In genomic region chr9:53770771-53771343, GRCm38 (mm10) we compare ENCODE assay signal across 8 mouse cellular contexts. TPM values are rescaled to one million over a fixed set of nuclear protein-coding genes. Genes with fewer than 3 reads are reported as not detected.
DNase-seq lines count a peak whose midpoint lies in the region; ATAC-seq lines count a peak whose summit lies in the region.

No protein-coding gene starts in this region.

- peak overlapping the region; percentile 63 for H3K4me3 ChIP-seq in heart, embryonic 15.5 days
- H3K4me3 ChIP-seq in embryonic facial prominence, embryonic 11.5 days (ENCODE audit: low read depth, low read length) = peak overlapping the region; percentile 62
- H3K4me3 ChIP-seq in kidney, embryonic 14.5 days (ENCODE audit: low read length) = peak overlapping the region; percentile 52
- H3K4me3 ChIP-seq in midbrain, embryonic 15.5 days = peak overlapping the region; percentile 67

- peaks cover 7% of the 10 kb centered on the region for H3K4me1 ChIP-seq in heart, embryonic 15.5 days (replicated peaks)
- no peaks in the 10 kb centered on the region for H3K4me1 ChIP-seq in embryonic facial prominence, embryonic 11.5 days (ENCODE audit: control insufficient read depth, insufficient read depth, low read length)
- H3K4me1 ChIP-seq in kidney, embryonic 14.5 days (ENCODE audit: control insufficient read depth, insufficient read depth, low read length) = no peaks in the 10 kb centered on the region
- peaks cover 12% of the 10 kb centered on the region for H3K4me1 ChIP-seq in midbrain, embryonic 15.5 days

- H3K4me2 ChIP-seq in heart, embryonic 15.5 days = peak overlapping the region; percentile 99
- peak overlapping the region; percentile 97 for H3K4me2 ChIP-seq in embryonic facial prominence, embryonic 11.5 days (ENCODE audit: low read depth, low read length)
- H3K4me2 ChIP-seq in kidney, embryonic 14.5 days (replicated peaks; ENCODE audit: low read depth, low read length) = peak overlapping the region; percentile 98
- H3K4me2 ChIP-seq in midbrain, embryonic 15.5 days = peak overlapping the region; percentile 96

- no peak overlapping the region for H3K27ac ChIP-seq in heart, embryonic 15.5 days
- no peak overlapping the region for H3K27ac ChIP-seq in embryonic facial prominence, embryonic 11.5 days (replicated peaks; ENCODE audit: low read depth, low read length)
- no peak overlapping the region for H3K27ac ChIP-seq in kidney, embryonic 14.5 days (ENCODE audit: low read depth, low read length)
- no peak overlapping the region for H3K27ac ChIP-seq in midbrain, embryonic 15.5 days

- H3K9ac ChIP-seq in heart, embryonic 15.5 days = no peak overlapping the region
- no peak overlapping the region for H3K9ac ChIP-seq in embryonic facial prominence, embryonic 11.5 days (replicated peaks; ENCODE audit: low read length)
- peak overlapping the region; percentile 63; the same call in 1 of the 2 replicates for H3K9ac ChIP-seq in kidney, embryonic 14.5 days (ENCODE audit: low read depth, low read length)
- H3K9ac ChIP-seq in midbrain, embryonic 15.5 days = peak overlapping the region; percentile 58; the same call in 1 of the 2 replicates

- no peak for DNase-seq in heart, postnatal 4 days
- no peak for DNase-seq in embryonic facial prominence, embryonic 11.5 days (ENCODE audit: low spot score)
- no peak for DNase-seq in thymus, postnatal 4 days
- DNase-seq in gastrocnemius, adult 8-10 months (ENCODE audit: low spot score in 2 of 2) = no peak
- no peak for DNase-seq in ovary, postnatal 14 days (ENCODE audit: low spot score)

- no peaks in the 10 kb centered on the region; the same call in 1 of the 2 replicates for H3K9me3 ChIP-seq in heart, embryonic 15.5 days (replicated peaks)
- H3K9me3 ChIP-seq in embryonic facial prominence, embryonic 11.5 days (replicated peaks; ENCODE audit: control insufficient read depth, low read length) = no peaks in the 10 kb centered on the region
- H3K9me3 ChIP-seq in kidney, embryonic 14.5 days (ENCODE audit: control insufficient read depth, low read length) = no peaks in the 10 kb centered on the region
- no peaks in the 10 kb centered on the region; the same call in 1 of the 2 replicates for H3K9me3 ChIP-seq in midbrain, embryonic 15.5 days

- no peaks in the 10 kb centered on the region for H3K36me3 ChIP-seq in heart, embryonic 15.5 days
- no peaks in the 10 kb centered on the region for H3K36me3 ChIP-seq in embryonic facial prominence, embryonic 11.5 days (replicated peaks; ENCODE audit: control insufficient read depth, insufficient read depth, low read depth, low read length)
- H3K36me3 ChIP-seq in kidney, embryonic 14.5 days (ENCODE audit: control insufficient read depth, insufficient read depth, low read length) = no peaks in the 10 kb centered on the region
- no peaks in the 10 kb centered on the region for H3K36me3 ChIP-seq in midbrain, embryonic 15.5 days (replicated peaks)

- H3K27me3 ChIP-seq in heart, embryonic 15.5 days = peaks cover 46% of the 10 kb centered on the region
- H3K27me3 ChIP-seq in embryonic facial prominence, embryonic 11.5 days (ENCODE audit: control insufficient read depth, insufficient read depth, low read length) = peaks cover 12% of the 10 kb centered on the region; the same call in 1 of the 2 replicates
- peaks cover 11% of the 10 kb centered on the region; the same call in 1 of the 2 replicates for H3K27me3 ChIP-seq in kidney, embryonic 14.5 days (ENCODE audit: control insufficient read depth, insufficient read depth, low read length)
- peaks cover 19% of the 10 kb centered on the region for H3K27me3 ChIP-seq in midbrain, embryonic 15.5 days (replicated peaks)

- WGBS in heart, embryonic 15.5 days = 35% methylated on average over 12 of the region's 12 CpGs
- 46% methylated on average over 12 of the region's 12 CpGs for WGBS in embryonic facial prominence, embryonic 11.5 days
- 35% methylated on average over 12 of the region's 12 CpGs for WGBS in kidney, embryonic 14.5 days
- 43% methylated on average over 12 of the region's 12 CpGs for WGBS in midbrain, embryonic 15.5 days

- ATAC-seq in heart, embryonic 15.5 days (replicated peaks; ENCODE audit: insufficient number of reproducible peaks, insufficient read depth, low FRiP score, low read depth) = no peak
- ATAC-seq in embryonic facial prominence, embryonic 11.5 days (replicated peaks; ENCODE audit: insufficient number of reproducible peaks, low FRiP score, low TSS enrichment, low read depth) = no peak
- ATAC-seq in kidney, embryonic 14.5 days (ENCODE audit: low FRiP score, low TSS enrichment) = no peak
- peak; percentile 52; the same call in 1 of the 2 replicates for ATAC-seq in midbrain, embryonic 15.5 days (replicated peaks)

RNA-seq across cellular contexts. Expression of gene Slc35f2, which starts 0.5 kb away (rescaled TPM):
- polyA plus RNA-seq in heart, embryonic 15.5 days (2015; fragmentation: Nextera tagmentation; extraction: Ambion mirVana) = 0.39 and 1.2 TPM in 2 replicates
- total RNA-seq in heart, postnatal 4 days (2021) = under 1 TPM; 0.16 to 0.17 TPM
- 5.4 and 6.0 TPM in 2 replicates for polyA plus RNA-seq in embryonic facial prominence, embryonic 11.5 days (2014; fragmentation: Nextera tagmentation; extraction: Ambion mirVana)
- 7.6 and 11.2 TPM in 2 replicates for polyA plus RNA-seq in kidney, embryonic 14.5 days (2014; fragmentation: Nextera tagmentation; extraction: Ambion mirVana)
- 10.3 and 10.7 TPM in 2 replicates for polyA plus RNA-seq in midbrain, embryonic 15.5 days (2015; fragmentation: Nextera tagmentation; extraction: Ambion mirVana)
- not detected for total RNA-seq in gastrocnemius, adult 8-10 months (2022)

Comparison
In these comparisons a context has a peak if more than half of its experiments do, and no peak if none do; other contexts are left out.
1. H3K9ac ChIP-seq: peak in kidney, embryonic 14.5 days (single experiment) and midbrain, embryonic 15.5 days (single experiment); none in heart, embryonic 15.5 days (single experiment) and embryonic facial prominence, embryonic 11.5 days (single experiment).
2. Peak in every context shown above with its lines, with median percentiles within 50 percentile points of each other: H3K4me2 ChIP-seq and H3K4me3 ChIP-seq.